Mouse (Mus musculus): ENCODE data around the gene Syndig1l. TPM values are rescaled to one million over a fixed set of nuclear protein-coding genes. Genes with fewer than 3 reads are reported as not detected.

Gene Syndig1l
- polyA plus RNA-seq, 1 experiment = 0.02 TPM

GRCm38 (mm10) chr12:84718462-84719244, 20.0 kb upstream of the Syndig1l start:
- no peak for TF ChIP-seq TAL1 (IDR thresholded peaks at IDR 0.05; ENCODE audit: low read length)
- TF ChIP-seq GATA1 (IDR thresholded peaks at IDR 0.05; ENCODE audit: low read length) = no peak
- H3K27me3 ChIP-seq (ENCODE audit: control insufficient read depth) = no peaks in the 10 kb centered on the region
- no peak overlapping the region for H3K4me3 ChIP-seq (replicated peaks)
- H3K36me3 ChIP-seq (ENCODE audit: control insufficient read depth) = no peaks in the 10 kb centered on the region
- no peaks in the 10 kb centered on the region for H3K4me1 ChIP-seq (ENCODE audit: control insufficient read depth)
- no peaks in the 10 kb centered on the region for H3K9me3 ChIP-seq (ENCODE audit: control insufficient read depth, low read length)

DNA sequence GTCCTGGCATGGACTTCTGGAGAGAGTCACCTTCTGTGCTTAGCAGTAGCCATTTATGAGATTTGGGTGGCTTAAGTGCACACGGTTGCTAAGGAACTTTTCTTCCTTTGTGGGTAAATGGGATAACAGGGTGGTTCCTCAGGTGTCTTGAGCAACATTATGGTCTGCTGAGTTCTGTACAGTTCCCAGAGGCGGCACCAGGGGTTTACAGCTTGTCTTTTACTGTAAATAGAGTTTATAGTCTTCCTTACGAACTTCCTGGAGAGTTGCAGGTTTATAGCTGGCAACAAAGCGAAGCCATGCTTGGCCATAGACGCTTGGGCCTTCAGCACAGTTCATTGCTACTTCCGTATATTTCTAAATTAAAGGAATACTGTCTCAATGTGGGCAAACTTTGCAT, 15.9 kb upstream of the Syndig1l start:
- no peaks in the 10 kb centered on the region for H3K27me3 ChIP-seq (ENCODE audit: control insufficient read depth)
- H3K4me1 ChIP-seq (ENCODE audit: control insufficient read depth) = peaks cover 11% of the 10 kb centered on the region
- H3K9me3 ChIP-seq (ENCODE audit: control insufficient read depth, low read length) = no peaks in the 10 kb centered on the region
- H3K4me3 ChIP-seq (replicated peaks) = no peak overlapping the region
- H3K36me3 ChIP-seq (ENCODE audit: control insufficient read depth) = no peaks in the 10 kb centered on the region
- TF ChIP-seq GATA1 (IDR thresholded peaks at IDR 0.05; ENCODE audit: low read length) (no peak), TAL1 (IDR thresholded peaks at IDR 0.05; ENCODE audit: low read length) (no peak)

DNA sequence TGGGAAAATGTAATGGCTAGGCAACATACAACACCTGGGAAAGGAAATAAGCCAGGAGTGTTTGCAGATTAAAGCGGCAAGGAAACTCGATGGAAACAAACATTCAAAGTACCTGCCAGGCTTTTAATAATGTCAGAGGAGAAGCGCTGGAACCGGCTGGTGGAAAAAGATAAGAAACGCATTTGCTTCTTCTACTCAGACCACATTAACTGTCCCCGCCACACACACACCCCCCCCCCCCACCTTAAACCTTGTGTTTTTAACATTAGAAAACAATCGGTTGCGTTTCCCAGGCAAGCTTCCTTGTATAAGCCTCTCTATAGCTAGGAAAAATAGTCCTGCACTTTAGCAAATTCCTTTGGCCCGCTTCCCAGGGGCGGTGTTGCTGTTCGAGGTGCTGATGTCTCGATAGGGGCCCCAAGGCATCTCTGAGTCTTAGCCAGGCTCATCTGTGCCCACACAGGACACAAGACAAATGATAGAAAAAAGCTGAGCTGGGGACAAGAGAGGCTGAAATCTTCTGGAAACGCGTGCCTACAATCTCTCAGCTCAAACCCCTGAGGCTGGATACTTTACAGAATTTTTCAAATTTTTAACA, 11.3 kb upstream of the Syndig1l start:
- Histone ChIP-seq H3K9me3 (ENCODE audit: control insufficient read depth, low read length) (no peaks in the 10 kb centered on the region), H3K4me1 (ENCODE audit: control insufficient read depth) (peaks cover 23% of the 10 kb centered on the region), H3K27me3 (ENCODE audit: control insufficient read depth) (no peaks in the 10 kb centered on the region), H3K4me3 (replicated peaks) (peak overlapping the region; percentile 38), H3K36me3 (ENCODE audit: control insufficient read depth) (no peaks in the 10 kb centered on the region)
- TF ChIP-seq TAL1 (IDR thresholded peaks at IDR 0.05; ENCODE audit: low read length) = peak; percentile 30; the same call in 1 of the 3 replicates
- TF ChIP-seq GATA1 (IDR thresholded peaks at IDR 0.05; ENCODE audit: low read length) = no peak

DNA sequence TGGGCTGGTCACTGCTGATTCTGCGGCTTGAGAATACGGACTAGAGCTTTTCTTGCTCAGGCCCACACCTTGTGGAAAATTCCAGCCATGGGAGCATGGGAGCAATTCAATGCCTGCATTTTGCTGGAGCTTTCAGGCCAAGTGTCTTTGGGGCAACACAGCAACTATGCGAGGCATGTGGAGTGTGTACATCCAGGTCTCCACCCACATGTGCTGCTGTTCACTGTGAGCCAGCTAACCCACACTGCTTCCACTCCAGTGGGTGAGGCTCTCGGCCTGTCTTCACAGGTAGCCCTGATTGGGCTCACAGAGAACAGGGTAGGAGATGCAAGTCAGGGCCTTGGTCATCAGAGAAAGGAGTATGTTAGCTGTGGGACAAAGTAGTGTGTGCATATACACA, 9.2 kb upstream of the Syndig1l start:
- no peak for TF ChIP-seq TAL1 (IDR thresholded peaks at IDR 0.05; ENCODE audit: low read length)
- no peak for TF ChIP-seq GATA1 (IDR thresholded peaks at IDR 0.05; ENCODE audit: low read length)
- Histone ChIP-seq H3K27me3 (ENCODE audit: control insufficient read depth) (peaks cover 6% of the 10 kb centered on the region), H3K36me3 (ENCODE audit: control insufficient read depth) (no peaks in the 10 kb centered on the region), H3K4me3 (replicated peaks) (no peak overlapping the region), H3K9me3 (ENCODE audit: control insufficient read depth, low read length) (no peaks in the 10 kb centered on the region), H3K4me1 (ENCODE audit: control insufficient read depth) (peaks cover 23% of the 10 kb centered on the region)

DNA sequence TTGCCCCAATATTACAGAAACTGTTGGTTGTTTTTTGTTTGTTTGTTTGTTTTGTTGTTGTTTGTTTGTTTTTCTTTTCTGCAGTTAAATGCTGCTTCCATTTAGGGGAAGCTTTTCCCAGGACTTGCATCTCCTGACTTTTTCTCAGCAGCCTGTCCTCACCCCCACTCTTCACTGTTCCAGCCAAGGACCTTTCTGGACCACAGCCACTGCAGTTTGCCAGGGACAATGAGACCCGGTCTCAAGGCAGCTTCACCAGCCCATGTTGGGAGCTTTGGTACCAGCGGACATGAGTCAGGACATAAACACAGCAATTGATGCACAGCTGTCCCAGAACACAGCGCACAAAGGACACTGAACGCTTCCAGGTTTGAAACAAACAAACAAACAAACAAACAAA, 8.3 kb upstream of the Syndig1l start:
- Histone ChIP-seq H3K36me3 (ENCODE audit: control insufficient read depth) (no peaks in the 10 kb centered on the region), H3K4me3 (replicated peaks) (no peak overlapping the region), H3K9me3 (ENCODE audit: control insufficient read depth, low read length) (no peaks in the 10 kb centered on the region), H3K4me1 (ENCODE audit: control insufficient read depth) (peaks cover 23% of the 10 kb centered on the region), H3K27me3 (ENCODE audit: control insufficient read depth) (peaks cover 15% of the 10 kb centered on the region)
- TF ChIP-seq TAL1 (IDR thresholded peaks at IDR 0.05; ENCODE audit: low read length) (no peak), GATA1 (IDR thresholded peaks at IDR 0.05; ENCODE audit: low read length) (no peak)

DNA sequence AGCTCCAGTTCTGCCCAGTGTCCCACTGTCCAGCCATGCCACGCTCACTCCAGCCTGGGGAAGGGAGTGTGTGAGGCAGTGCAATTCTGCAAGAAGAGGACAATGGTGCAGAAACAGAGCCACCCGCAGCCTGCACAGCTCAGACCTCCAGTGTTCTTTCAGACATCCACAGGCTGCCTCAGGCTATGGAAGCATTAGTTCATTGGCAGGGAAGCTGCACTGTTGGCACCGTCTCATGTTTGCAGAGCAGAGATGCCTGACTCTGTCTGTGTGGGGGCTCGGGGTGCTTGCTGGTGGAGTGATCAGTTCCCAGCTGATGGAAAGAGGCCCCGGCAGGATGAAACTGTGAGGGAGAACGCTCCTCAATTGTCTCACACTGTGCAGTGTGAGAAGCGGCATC, 4.0 kb upstream of the Syndig1l start:
- no peaks in the 10 kb centered on the region for H3K9me3 ChIP-seq (ENCODE audit: control insufficient read depth, low read length)
- TF ChIP-seq TAL1 (IDR thresholded peaks at IDR 0.05; ENCODE audit: low read length) = no peak
- TF ChIP-seq GATA1 (IDR thresholded peaks at IDR 0.05; ENCODE audit: low read length) = no peak
- H3K36me3 ChIP-seq (ENCODE audit: control insufficient read depth) = no peaks in the 10 kb centered on the region
- H3K27me3 ChIP-seq (ENCODE audit: control insufficient read depth) = peaks cover 58% of the 10 kb centered on the region
- H3K4me1 ChIP-seq (ENCODE audit: control insufficient read depth) = no peaks in the 10 kb centered on the region; the same call in 1 of the 2 replicates
- H3K4me3 ChIP-seq (replicated peaks) = no peak overlapping the region

- Histone ChIP-seq H3K4me1 (ENCODE audit: control insufficient read depth) (no peaks in the 10 kb centered on the region), H3K9me3 (ENCODE audit: control insufficient read depth, low read length) (no peaks in the 10 kb centered on the region), H3K27me3 (ENCODE audit: control insufficient read depth) (peaks cover 21% of the 10 kb centered on the region), H3K36me3 (ENCODE audit: control insufficient read depth) (no peaks in the 10 kb centered on the region), H3K4me3 (replicated peaks) (no peak overlapping the region)
- TF ChIP-seq GATA1 (IDR thresholded peaks at IDR 0.05; ENCODE audit: low read length) = no peak
- no peak for TF ChIP-seq TAL1 (IDR thresholded peaks at IDR 0.05; ENCODE audit: low read length)
These were observed 6.5 kb downstream of the Syndig1l start for GRCm38 (mm10) chr12:84692141-84692540.

GRCm38 (mm10) chr12:84691347-84691746, 7.3 kb downstream of the Syndig1l start:
- Histone ChIP-seq H3K4me3 (replicated peaks) (no peak overlapping the region), H3K27me3 (ENCODE audit: control insufficient read depth) (peaks cover 13% of the 10 kb centered on the region), H3K4me1 (ENCODE audit: control insufficient read depth) (no peaks in the 10 kb centered on the region), H3K9me3 (ENCODE audit: control insufficient read depth, low read length) (no peaks in the 10 kb centered on the region), H3K36me3 (ENCODE audit: control insufficient read depth) (no peaks in the 10 kb centered on the region)
- TF ChIP-seq GATA1 (IDR thresholded peaks at IDR 0.05; ENCODE audit: low read length) (no peak), TAL1 (IDR thresholded peaks at IDR 0.05; ENCODE audit: low read length) (no peak)

- Histone ChIP-seq H3K9me3 (ENCODE audit: control insufficient read depth, low read length) (no peaks in the 10 kb centered on the region), H3K4me1 (ENCODE audit: control insufficient read depth) (no peaks in the 10 kb centered on the region), H3K36me3 (ENCODE audit: control insufficient read depth) (no peaks in the 10 kb centered on the region), H3K27me3 (ENCODE audit: control insufficient read depth) (0 out of 2 replicates have a peak, but pooled peaks cover under 1% of the 10 kb centered on the region), H3K4me3 (replicated peaks) (no peak overlapping the region)
- TF ChIP-seq GATA1 (IDR thresholded peaks at IDR 0.05; ENCODE audit: low read length) (no peak), TAL1 (IDR thresholded peaks at IDR 0.05; ENCODE audit: low read length) (no peak)
These were observed 9.6 kb downstream of the Syndig1l start for GRCm38 (mm10) chr12:84689051-84689450.
